Mouse (Mus musculus) CH12.LX (cell line): ENCODE data around the gene Nhp2. TPM values are rescaled to one million over a fixed set of nuclear protein-coding genes. Genes with fewer than 3 reads are reported as not detected.

Experiments used
- DNase-seq: peaks from one replicate; pipeline ENCODE4 v3.0.0-alpha.2; 2013; ENCODE audit errors: extremely low read depth
- H3K27ac ChIP-seq: 2 replicates; pipeline ENCODE4 v1.5.1; 2012; ENCODE audit warnings: low read depth, mild to moderate bottlenecking, control low read depth, moderate library complexity; ENCODE audit not compliant: insufficient read depth
- H3K27me3 ChIP-seq: replicated peaks from 2 replicates; pipeline ENCODE3; 2012; ENCODE audit warnings: inconsistent platforms
- H3K36me3 ChIP-seq, 2 experiments: replicated peaks in 1 of 2; 2 replicates each; pipeline versions ENCODE3 to v1.6.1; 2012; ENCODE audit warnings: inconsistent platforms in 1 of 2, low read length in 1 of 2, mild to moderate bottlenecking in 1 of 2, mixed read lengths in 1 of 2, moderate library complexity in 1 of 2; ENCODE audit not compliant: control insufficient read depth in 1 of 2, insufficient read depth in 1 of 2
- H3K4me1 ChIP-seq, 2 experiments: 2 replicates each; pipeline ENCODE4 v1.6.1; 2012; ENCODE audit warnings: inconsistent platforms in 1 of 2, moderate library complexity in 1 of 2; ENCODE audit not compliant: insufficient read depth in 2 of 2, control insufficient read depth in 1 of 2
- H3K4me2 ChIP-seq: 2 replicates; pipeline ENCODE4 v1.6.1; 2012; ENCODE audit warnings: low read depth, mild to moderate bottlenecking, control low read depth; ENCODE audit not compliant: poor library complexity, insufficient read depth, severe bottlenecking
- H3K4me3 ChIP-seq, 3 experiments: fragments of 150-350 bp in 1 of 3; sonication (generic) in 1 of 3; replicated peaks in 1 of 3; 2 replicates each; pipeline versions ENCODE3 to v1.5.1; 2011 to 2012; ENCODE audit warnings: low read depth in 2 of 3, low read length in 2 of 3, mild to moderate bottlenecking in 2 of 3, moderate library complexity in 2 of 3, control low read depth in 1 of 3, improper control_type of control experiment in 1 of 3, inconsistent platforms in 1 of 3, mixed read lengths in 1 of 3; ENCODE audit not compliant: poor library complexity in 1 of 3
- H3K79me2 ChIP-seq: replicated peaks from 2 replicates; pipeline ENCODE4 v1.6.1; 2012; ENCODE audit warnings: mild to moderate bottlenecking, moderate library complexity; ENCODE audit not compliant: control insufficient read depth, poor library complexity, insufficient read depth, severe bottlenecking; ENCODE audit errors: extremely low read depth
- H3K9ac ChIP-seq: 2 replicates; pipeline ENCODE4 v1.6.1; 2012; ENCODE audit warnings: low read depth, mild to moderate bottlenecking, control low read depth, moderate library complexity; ENCODE audit not compliant: insufficient read depth
- H3K9me3 ChIP-seq: replicated peaks from 2 replicates; pipeline ENCODE3; 2012; ENCODE audit warnings: low read length, inconsistent platforms, mixed read lengths
- BHLHE40 ChIP-seq: IDR thresholded peaks from 2 replicates; pipeline ENCODE4 v1.6.1; 2011; ENCODE audit warnings: mild to moderate bottlenecking, low read depth, low read length, improper control_type of control experiment
- CHD1 ChIP-seq: IDR thresholded peaks from 2 replicates; pipeline ENCODE4 v1.6.1; 2012; ENCODE audit warnings: low read depth, low read length, improper control_type of control experiment, inconsistent platforms
- CHD2 ChIP-seq: IDR thresholded peaks from 2 replicates; pipeline ENCODE4 v1.6.1; 2011; ENCODE audit warnings: low read length, improper control_type of control experiment
- CTCF ChIP-seq, 2 experiments: IDR thresholded peaks in 1 of 2; conservative IDR thresholded peaks in 1 of 2; 2 replicates each; pipeline ENCODE4 v1.5.1; 2011 to 2012; ENCODE audit warnings: low read depth in 2 of 2, low read length in 2 of 2, improper control_type of control experiment in 1 of 2, inconsistent platforms in 1 of 2, mild to moderate bottlenecking in 1 of 2, moderate library complexity in 1 of 2
- ELF1 ChIP-seq: IDR thresholded peaks from 2 replicates; pipeline ENCODE4 v1.6.1; 2014; ENCODE audit warnings: low read depth, mild to moderate bottlenecking, inconsistent platforms, low read length, improper control_type of control experiment
- EP300 ChIP-seq: IDR thresholded peaks from 2 replicates; pipeline ENCODE4 v1.6.1; 2011; ENCODE audit warnings: low read length, improper control_type of control experiment
- ETS1 ChIP-seq: conservative IDR thresholded peaks from 2 replicates; pipeline ENCODE4 v1.6.1; 2012; ENCODE audit warnings: low read depth, mild to moderate bottlenecking, inconsistent platforms, low read length, improper control_type of control experiment, moderate library complexity
- HCFC1 ChIP-seq: IDR thresholded peaks from 2 replicates; pipeline ENCODE4 v1.6.1; 2012; ENCODE audit warnings: low read depth, mild to moderate bottlenecking, inconsistent platforms, low read length, improper control_type of control experiment
- IRF4 ChIP-seq: IDR thresholded peaks from 2 replicates; pipeline ENCODE4 v1.6.1; 2014; ENCODE audit warnings: low read depth, mild to moderate bottlenecking, inconsistent platforms, low read length, improper control_type of control experiment
- JUN ChIP-seq: IDR thresholded peaks from 2 replicates; pipeline ENCODE4 v1.6.1; 2011; ENCODE audit warnings: low read depth, mild to moderate bottlenecking, low read length, improper control_type of control experiment, moderate library complexity; ENCODE audit not compliant: insufficient read depth
- JUND ChIP-seq: conservative IDR thresholded peaks from 2 replicates; pipeline ENCODE4 v1.6.1; 2011; ENCODE audit warnings: low read depth, low read length, improper control_type of control experiment
- KAT2A ChIP-seq: IDR thresholded peaks from 2 replicates; pipeline ENCODE4 v1.6.1; 2012; ENCODE audit warnings: low read length, improper control_type of control experiment, inconsistent platforms; ENCODE audit not compliant: insufficient replicate concordance
- MAFK ChIP-seq: IDR thresholded peaks from 2 replicates; pipeline ENCODE4 v1.6.1; 2011; ENCODE audit warnings: low read length, improper control_type of control experiment; ENCODE audit not compliant: insufficient replicate concordance
- MAX ChIP-seq: IDR thresholded peaks from 2 replicates; pipeline ENCODE4 v1.6.1; 2011; ENCODE audit warnings: low read length, improper control_type of control experiment
- MAZ ChIP-seq: IDR thresholded peaks from 2 replicates; pipeline ENCODE4 v1.6.1; 2012; ENCODE audit warnings: low read depth, mild to moderate bottlenecking, inconsistent platforms, low read length, improper control_type of control experiment, moderate library complexity
- MEF2A ChIP-seq: IDR thresholded peaks from 2 replicates; pipeline ENCODE4 v1.6.1; 2014; ENCODE audit warnings: low read depth, mild to moderate bottlenecking, inconsistent platforms, low read length, improper control_type of control experiment, borderline replicate concordance
- MXI1 ChIP-seq: IDR thresholded peaks from 2 replicates; pipeline ENCODE4 v1.6.1; 2011; ENCODE audit warnings: mild to moderate bottlenecking, low read depth, low read length, improper control_type of control experiment
- NELFE ChIP-seq: IDR thresholded peaks from 2 replicates; pipeline ENCODE4 v1.6.1; 2011; ENCODE audit warnings: low read depth, low read length, improper control_type of control experiment
- NRF1 ChIP-seq: IDR thresholded peaks from 2 replicates; pipeline ENCODE4 v1.6.1; 2014; ENCODE audit warnings: low read depth, mild to moderate bottlenecking, inconsistent platforms, low read length, improper control_type of control experiment, moderate library complexity
- PAX5 ChIP-seq: IDR thresholded peaks from 2 replicates; pipeline ENCODE4 v1.6.1; 2012; ENCODE audit warnings: low read length, inconsistent platforms, mixed read lengths
- POLR2A ChIP-seq: IDR thresholded peaks from 2 replicates; pipeline ENCODE4 v1.6.1; 2011; ENCODE audit warnings: low read depth, mild to moderate bottlenecking, improper control_type of control experiment, low read length
- RAD21 ChIP-seq: IDR thresholded peaks from 2 replicates; pipeline ENCODE4 v1.6.1; 2011; ENCODE audit warnings: low read depth, mild to moderate bottlenecking, low read length, improper control_type of control experiment, moderate library complexity
- SIN3A ChIP-seq: IDR thresholded peaks from 2 replicates; pipeline ENCODE4 v1.6.1; 2012; ENCODE audit warnings: low read length, improper control_type of control experiment, inconsistent platforms
- TBP ChIP-seq: conservative IDR thresholded peaks from 2 replicates; pipeline ENCODE4 v1.6.1; 2011; ENCODE audit warnings: low read depth, low read length, improper control_type of control experiment
- TCF12 ChIP-seq: IDR thresholded peaks from 2 replicates; pipeline ENCODE4 v1.6.1; 2014; ENCODE audit warnings: low read depth, mild to moderate bottlenecking, inconsistent platforms, low read length, improper control_type of control experiment
- USF1 ChIP-seq: IDR thresholded peaks from 2 replicates; pipeline ENCODE4 v1.6.1; 2014; ENCODE audit warnings: low read depth, mild to moderate bottlenecking, inconsistent platforms, low read length, improper control_type of control experiment
- USF2 ChIP-seq: conservative IDR thresholded peaks from 2 replicates; pipeline ENCODE4 v1.6.1; 2011; ENCODE audit warnings: low read depth, low read length, improper control_type of control experiment
- ZC3H11A ChIP-seq: IDR thresholded peaks from 2 replicates; pipeline ENCODE4 v1.6.1; 2012; ENCODE audit warnings: low read depth, mild to moderate bottlenecking, inconsistent platforms, low read length, improper control_type of control experiment
- ZKSCAN1 ChIP-seq: IDR thresholded peaks from 2 replicates; pipeline ENCODE4 v1.6.1; 2012; ENCODE audit warnings: low read depth, inconsistent platforms, low read length, improper control_type of control experiment, borderline replicate concordance
- ZMIZ1 ChIP-seq: IDR thresholded peaks from 2 replicates; pipeline ENCODE4 v1.6.1; 2012; ENCODE audit warnings: low read depth, mild to moderate bottlenecking, inconsistent platforms, low read length, improper control_type of control experiment
- ZNF384 ChIP-seq: IDR thresholded peaks from 2 replicates; pipeline ENCODE4 v1.6.1; 2012; ENCODE audit warnings: low read depth, low read length, improper control_type of control experiment, inconsistent platforms
- dilution Hi-C: fragments of 300-500 bp; cut with MboI; formaldehyde crosslinking; loops from 2 replicates; pipeline ENCODE4 v1.14.3; 2020; ENCODE audit warnings: low sequenced_read_pairs; ENCODE audit not compliant: extremely low pct_unique_long_range_greater_than_20kb, extremely low pct_ligation_motif_present
- in situ Hi-C: fragments of 300-500 bp; cut with MboI; formaldehyde crosslinking; loops from 3 replicates; pipeline ENCODE4 v1.14.3; 2019; ENCODE audit warnings: low sequenced_read_pairs, low pct_ligation_motif_present, low pct_unique_long_range_greater_than_20kb, mixed read lengths
- polyA plus RNA-seq: library from polyadenylated mRNA; unstranded; fragments of >175 nt; gene quantifications from 2 replicates; pipeline ENCODE4 v1.2.1, GENCODE M21; 2012; ENCODE audit warnings: low read depth; ENCODE audit not compliant: insufficient read length
- total RNA-seq, 2 experiments: library from RNA; depleted of rRNA; stranded (reverse); fragments of 300-350 nt in 1 of 2; fragments of >200 nt in 1 of 2; gene quantifications; 2 replicates each; pipeline ENCODE4 v1.2.3; 2012 to 2014

Gene Nhp2
- total and polyA plus RNA-seq, 3 experiments: 489 to 847 (median 722) TPM

DNA sequence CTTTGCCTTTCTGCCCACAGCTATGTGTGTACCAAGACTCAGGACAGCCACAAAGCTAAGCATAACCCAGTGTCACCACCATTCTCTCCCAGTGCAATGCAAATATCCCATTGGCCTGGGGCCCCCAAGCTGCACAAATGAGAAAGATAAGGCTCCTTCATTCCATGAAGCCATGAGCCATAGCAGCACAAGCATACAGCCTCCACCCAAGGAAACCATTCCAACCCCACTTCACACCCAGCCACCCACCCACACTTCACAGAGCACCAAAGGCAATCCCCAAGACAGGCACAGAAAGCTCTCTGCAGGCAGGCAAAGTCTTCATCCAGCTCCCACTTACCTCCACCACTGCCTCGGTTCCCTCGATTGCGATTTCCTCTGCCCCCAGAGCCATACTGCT, 17.3 kb upstream of the Nhp2 start:
- in situ Hi-C loops (no loop called here), dilution Hi-C loops (no loop called here)
- Histone ChIP-seq H3K79me2 (peaks cover 65% of the 10 kb centered on the region), H3K4me1 (peaks cover 6 to 61% of the 10 kb centered on the region in 2 experiments), H3K27ac (no peak overlapping the region), H3K9ac (no peak overlapping the region), H3K36me3 (peaks cover 78 to 86% of the 10 kb centered on the region in 2 experiments), H3K4me3 (no peak overlapping the region), H3K27me3 (no peaks in the 10 kb centered on the region), H3K9me3 (no peaks in the 10 kb centered on the region), H3K4me2 (no peak overlapping the region)
- TF ChIP-seq ETS1: no peak
- peak; percentile 47; the same call in 1 of the 2 replicates for TF ChIP-seq NELFE
- peak; percentile 54; the same call in 1 of the 2 replicates for TF ChIP-seq ZMIZ1
- DNase-seq: no peak

DNA sequence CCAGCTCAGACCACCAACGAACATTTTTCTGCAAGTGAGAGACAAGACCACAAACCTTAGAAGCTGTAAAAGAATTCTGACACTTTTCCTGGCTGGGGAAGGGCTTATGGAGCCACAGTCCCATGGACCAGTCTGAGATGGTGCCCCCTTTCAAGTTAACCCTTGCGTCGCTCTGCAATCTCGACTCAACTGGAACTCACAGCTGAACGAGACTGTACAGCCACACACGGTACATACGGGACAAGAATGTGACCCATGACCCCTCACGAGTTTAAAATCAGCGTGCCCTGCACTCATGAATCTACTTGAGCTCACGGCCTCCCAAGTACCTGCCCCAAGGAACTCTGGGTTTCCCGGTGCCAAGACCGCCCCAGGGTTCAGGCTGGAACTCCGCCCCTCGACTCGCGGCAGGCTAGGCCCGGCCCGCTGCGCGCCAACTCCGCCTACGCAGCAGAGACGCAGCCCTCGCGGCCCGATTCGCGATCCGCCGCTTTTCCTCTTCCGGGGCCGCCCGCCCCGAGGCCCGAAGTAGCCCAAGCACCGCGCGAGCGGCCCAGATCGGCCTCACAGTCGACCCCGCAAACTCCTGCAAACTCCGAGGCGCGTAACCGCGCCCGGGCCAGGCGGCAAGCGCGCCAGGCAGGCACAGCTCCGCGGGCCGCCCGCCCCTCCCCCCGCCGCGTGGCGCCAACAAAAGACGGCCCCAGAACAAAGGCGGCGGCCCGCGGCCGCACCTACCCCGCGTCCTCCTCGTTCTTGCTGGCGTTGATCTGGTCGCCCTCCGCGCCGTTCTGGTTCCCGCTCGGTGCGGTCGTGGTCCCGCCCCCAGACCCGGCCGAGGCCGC, 13.7 kb upstream of the Nhp2 start:
- Histone ChIP-seq H3K36me3 (peaks cover 44 to 51% of the 10 kb centered on the region in 2 experiments), H3K9me3 (no peaks in the 10 kb centered on the region), H3K79me2 (peaks cover 55% of the 10 kb centered on the region), H3K9ac (peak overlapping the region; percentile 94), H3K4me2 (peak overlapping the region; percentile 84), H3K27ac (peak overlapping the region; percentile 79), H3K4me3 (peak overlapping the region; percentile 88 to 99 (median 97)), H3K27me3 (no peaks in the 10 kb centered on the region), H3K4me1 (peaks cover 6 to 54% of the 10 kb centered on the region in 2 experiments)
- DNase-seq: peak; percentile 80
- in situ Hi-C loops (no loop called here), dilution Hi-C loops (no loop called here)
- 0 out of 2 replicates have a peak, but pooled peaks have one; percentile 55 for TF ChIP-seq KAT2A
- TF ChIP-seq TBP: 0 out of 2 replicates have a peak, but pooled peaks have one; percentile 16
- peak; percentile 69; the same call in 1 of the 2 replicates for TF ChIP-seq TCF12
- no peak for TF ChIP-seq ZKSCAN1
- TF ChIP-seq NRF1: peak; percentile 80
- no peak for TF ChIP-seq USF1
- TF ChIP-seq CTCF (conservative IDR thresholded peaks at IDR 0.05 in 1 of 2, IDR thresholded peaks at IDR 0.05 in 1 of 2; ENCODE audit: low read depth in 2 of 2, low read length in 2 of 2): no peak
- TF ChIP-seq MAFK: no peak
- TF ChIP-seq HCFC1: peak; percentile 74
- no peak for TF ChIP-seq JUND
- TF ChIP-seq ZNF384: no peak
- peak; percentile 86 for TF ChIP-seq ELF1
- TF ChIP-seq EP300: no peak
- peak; percentile 10; the same call in 1 of the 2 replicates for TF ChIP-seq CHD2
- TF ChIP-seq SIN3A: peak; percentile 83
- no peak for TF ChIP-seq BHLHE40
- peak; percentile 64 for TF ChIP-seq POLR2A
- no peak for TF ChIP-seq MAX
- 0 out of 2 replicates have a peak, but pooled peaks have one; percentile 38 for TF ChIP-seq CHD1
- no peak for TF ChIP-seq JUN
- no peak for TF ChIP-seq ETS1
- no peak; the same call in 1 of the 2 replicates for TF ChIP-seq MEF2A
- no peak for TF ChIP-seq MAZ
- TF ChIP-seq IRF4: peak; percentile 18
- no peak for TF ChIP-seq RAD21
- TF ChIP-seq ZC3H11A: no peak
- no peak; the same call in 1 of the 2 replicates for TF ChIP-seq NELFE
- TF ChIP-seq MXI1: peak; percentile 92
- no peak for TF ChIP-seq PAX5
- peak; percentile 60; the same call in 1 of the 2 replicates for TF ChIP-seq ZMIZ1
- no peak for TF ChIP-seq USF2
